Mouse (Mus musculus) CH12.LX (cell line): ENCODE results near the gene Pced1b. TPM values are rescaled to one million over a fixed set of nuclear protein-coding genes. Genes with fewer than 3 reads are reported as not detected.

Experiments used
- DNase-seq: peaks from one replicate; pipeline ENCODE4 v3.0.0-alpha.2; 2013; ENCODE audit errors: extremely low read depth
- H3K27ac ChIP-seq: 2 replicates; pipeline ENCODE4 v1.5.1; 2012; ENCODE audit warnings: low read depth, mild to moderate bottlenecking, control low read depth, moderate library complexity; ENCODE audit not compliant: insufficient read depth
- H3K27me3 ChIP-seq: replicated peaks from 2 replicates; pipeline ENCODE3; 2012; ENCODE audit warnings: inconsistent platforms
- H3K36me3 ChIP-seq, 2 experiments: replicated peaks in 1 of 2; 2 replicates each; pipeline versions ENCODE3 to v1.6.1; 2012; ENCODE audit warnings: inconsistent platforms in 1 of 2, low read length in 1 of 2, mild to moderate bottlenecking in 1 of 2, mixed read lengths in 1 of 2, moderate library complexity in 1 of 2; ENCODE audit not compliant: control insufficient read depth in 1 of 2, insufficient read depth in 1 of 2
- H3K4me1 ChIP-seq, 2 experiments: 2 replicates each; pipeline ENCODE4 v1.6.1; 2012; ENCODE audit warnings: inconsistent platforms in 1 of 2, moderate library complexity in 1 of 2; ENCODE audit not compliant: insufficient read depth in 2 of 2, control insufficient read depth in 1 of 2
- H3K4me2 ChIP-seq: 2 replicates; pipeline ENCODE4 v1.6.1; 2012; ENCODE audit warnings: low read depth, mild to moderate bottlenecking, control low read depth; ENCODE audit not compliant: poor library complexity, insufficient read depth, severe bottlenecking
- H3K4me3 ChIP-seq, 3 experiments: fragments of 150-350 bp in 1 of 3; sonication (generic) in 1 of 3; replicated peaks in 1 of 3; 2 replicates each; pipeline versions ENCODE3 to v1.5.1; 2011 to 2012; ENCODE audit warnings: low read depth in 2 of 3, low read length in 2 of 3, mild to moderate bottlenecking in 2 of 3, moderate library complexity in 2 of 3, control low read depth in 1 of 3, improper control_type of control experiment in 1 of 3, inconsistent platforms in 1 of 3, mixed read lengths in 1 of 3; ENCODE audit not compliant: poor library complexity in 1 of 3
- H3K79me2 ChIP-seq: replicated peaks from 2 replicates; pipeline ENCODE4 v1.6.1; 2012; ENCODE audit warnings: mild to moderate bottlenecking, moderate library complexity; ENCODE audit not compliant: control insufficient read depth, poor library complexity, insufficient read depth, severe bottlenecking; ENCODE audit errors: extremely low read depth
- H3K9ac ChIP-seq: 2 replicates; pipeline ENCODE4 v1.6.1; 2012; ENCODE audit warnings: low read depth, mild to moderate bottlenecking, control low read depth, moderate library complexity; ENCODE audit not compliant: insufficient read depth
- H3K9me3 ChIP-seq: replicated peaks from 2 replicates; pipeline ENCODE3; 2012; ENCODE audit warnings: low read length, inconsistent platforms, mixed read lengths
- CHD1 ChIP-seq: IDR thresholded peaks from 2 replicates; pipeline ENCODE4 v1.6.1; 2012; ENCODE audit warnings: low read depth, low read length, improper control_type of control experiment, inconsistent platforms
- CHD2 ChIP-seq: IDR thresholded peaks from 2 replicates; pipeline ENCODE4 v1.6.1; 2011; ENCODE audit warnings: low read length, improper control_type of control experiment
- CTCF ChIP-seq, 2 experiments: IDR thresholded peaks in 1 of 2; conservative IDR thresholded peaks in 1 of 2; 2 replicates each; pipeline ENCODE4 v1.5.1; 2011 to 2012; ENCODE audit warnings: low read depth in 2 of 2, low read length in 2 of 2, improper control_type of control experiment in 1 of 2, inconsistent platforms in 1 of 2, mild to moderate bottlenecking in 1 of 2, moderate library complexity in 1 of 2
- E2F4 ChIP-seq: IDR thresholded peaks from 2 replicates; pipeline ENCODE4 v1.6.1; 2011; ENCODE audit warnings: low read depth, low read length, improper control_type of control experiment; ENCODE audit not compliant: insufficient replicate concordance
- EP300 ChIP-seq: IDR thresholded peaks from 2 replicates; pipeline ENCODE4 v1.6.1; 2011; ENCODE audit warnings: low read length, improper control_type of control experiment
- ETS1 ChIP-seq: conservative IDR thresholded peaks from 2 replicates; pipeline ENCODE4 v1.6.1; 2012; ENCODE audit warnings: low read depth, mild to moderate bottlenecking, inconsistent platforms, low read length, improper control_type of control experiment, moderate library complexity
- GABPA ChIP-seq: IDR thresholded peaks from 2 replicates; pipeline ENCODE4 v1.6.1; 2012; ENCODE audit warnings: low read depth, low read length, improper control_type of control experiment, inconsistent platforms; ENCODE audit not compliant: insufficient replicate concordance
- HCFC1 ChIP-seq: IDR thresholded peaks from 2 replicates; pipeline ENCODE4 v1.6.1; 2012; ENCODE audit warnings: low read depth, mild to moderate bottlenecking, inconsistent platforms, low read length, improper control_type of control experiment
- JUN ChIP-seq: IDR thresholded peaks from 2 replicates; pipeline ENCODE4 v1.6.1; 2011; ENCODE audit warnings: low read depth, mild to moderate bottlenecking, low read length, improper control_type of control experiment, moderate library complexity; ENCODE audit not compliant: insufficient read depth
- JUND ChIP-seq: conservative IDR thresholded peaks from 2 replicates; pipeline ENCODE4 v1.6.1; 2011; ENCODE audit warnings: low read depth, low read length, improper control_type of control experiment
- MAFK ChIP-seq: IDR thresholded peaks from 2 replicates; pipeline ENCODE4 v1.6.1; 2011; ENCODE audit warnings: low read length, improper control_type of control experiment; ENCODE audit not compliant: insufficient replicate concordance
- MAX ChIP-seq: IDR thresholded peaks from 2 replicates; pipeline ENCODE4 v1.6.1; 2011; ENCODE audit warnings: low read length, improper control_type of control experiment
- MAZ ChIP-seq: IDR thresholded peaks from 2 replicates; pipeline ENCODE4 v1.6.1; 2012; ENCODE audit warnings: low read depth, mild to moderate bottlenecking, inconsistent platforms, low read length, improper control_type of control experiment, moderate library complexity
- MEF2A ChIP-seq: IDR thresholded peaks from 2 replicates; pipeline ENCODE4 v1.6.1; 2014; ENCODE audit warnings: low read depth, mild to moderate bottlenecking, inconsistent platforms, low read length, improper control_type of control experiment, borderline replicate concordance
- MXI1 ChIP-seq: IDR thresholded peaks from 2 replicates; pipeline ENCODE4 v1.6.1; 2011; ENCODE audit warnings: mild to moderate bottlenecking, low read depth, low read length, improper control_type of control experiment
- NELFE ChIP-seq: IDR thresholded peaks from 2 replicates; pipeline ENCODE4 v1.6.1; 2011; ENCODE audit warnings: low read depth, low read length, improper control_type of control experiment
- POLR2A ChIP-seq: IDR thresholded peaks from 2 replicates; pipeline ENCODE4 v1.6.1; 2011; ENCODE audit warnings: low read depth, mild to moderate bottlenecking, improper control_type of control experiment, low read length
- RAD21 ChIP-seq: IDR thresholded peaks from 2 replicates; pipeline ENCODE4 v1.6.1; 2011; ENCODE audit warnings: low read depth, mild to moderate bottlenecking, low read length, improper control_type of control experiment, moderate library complexity
- RCOR1 ChIP-seq: conservative IDR thresholded peaks from 2 replicates; pipeline ENCODE4 v1.6.1; 2012; ENCODE audit warnings: low read depth, mild to moderate bottlenecking, inconsistent platforms, low read length, improper control_type of control experiment
- SIN3A ChIP-seq: IDR thresholded peaks from 2 replicates; pipeline ENCODE4 v1.6.1; 2012; ENCODE audit warnings: low read length, improper control_type of control experiment, inconsistent platforms
- SMC3 ChIP-seq: IDR thresholded peaks from 2 replicates; pipeline ENCODE4 v1.6.1; 2011; ENCODE audit warnings: low read depth, low read length, improper control_type of control experiment
- TBP ChIP-seq: conservative IDR thresholded peaks from 2 replicates; pipeline ENCODE4 v1.6.1; 2011; ENCODE audit warnings: low read depth, low read length, improper control_type of control experiment
- ZC3H11A ChIP-seq: IDR thresholded peaks from 2 replicates; pipeline ENCODE4 v1.6.1; 2012; ENCODE audit warnings: low read depth, mild to moderate bottlenecking, inconsistent platforms, low read length, improper control_type of control experiment
- ZKSCAN1 ChIP-seq: IDR thresholded peaks from 2 replicates; pipeline ENCODE4 v1.6.1; 2012; ENCODE audit warnings: low read depth, inconsistent platforms, low read length, improper control_type of control experiment, borderline replicate concordance
- ZMIZ1 ChIP-seq: IDR thresholded peaks from 2 replicates; pipeline ENCODE4 v1.6.1; 2012; ENCODE audit warnings: low read depth, mild to moderate bottlenecking, inconsistent platforms, low read length, improper control_type of control experiment
- dilution Hi-C: fragments of 300-500 bp; cut with MboI; formaldehyde crosslinking; loops from 2 replicates; pipeline ENCODE4 v1.14.3; 2020; ENCODE audit warnings: low sequenced_read_pairs; ENCODE audit not compliant: extremely low pct_unique_long_range_greater_than_20kb, extremely low pct_ligation_motif_present
- in situ Hi-C: fragments of 300-500 bp; cut with MboI; formaldehyde crosslinking; loops from 3 replicates; pipeline ENCODE4 v1.14.3; 2019; ENCODE audit warnings: low sequenced_read_pairs, low pct_ligation_motif_present, low pct_unique_long_range_greater_than_20kb, mixed read lengths
- polyA plus RNA-seq: library from polyadenylated mRNA; unstranded; fragments of >175 nt; gene quantifications from 2 replicates; pipeline ENCODE4 v1.2.1, GENCODE M21; 2012; ENCODE audit warnings: low read depth; ENCODE audit not compliant: insufficient read length
- total RNA-seq, 2 experiments: library from RNA; depleted of rRNA; stranded (reverse); fragments of 300-350 nt in 1 of 2; fragments of >200 nt in 1 of 2; gene quantifications; 2 replicates each; pipeline ENCODE4 v1.2.3; 2012 to 2014

The Pced1b gene
- total and polyA plus RNA-seq, 3 experiments, result 12.3 to 44.2 (median 21.1) TPM

DNA sequence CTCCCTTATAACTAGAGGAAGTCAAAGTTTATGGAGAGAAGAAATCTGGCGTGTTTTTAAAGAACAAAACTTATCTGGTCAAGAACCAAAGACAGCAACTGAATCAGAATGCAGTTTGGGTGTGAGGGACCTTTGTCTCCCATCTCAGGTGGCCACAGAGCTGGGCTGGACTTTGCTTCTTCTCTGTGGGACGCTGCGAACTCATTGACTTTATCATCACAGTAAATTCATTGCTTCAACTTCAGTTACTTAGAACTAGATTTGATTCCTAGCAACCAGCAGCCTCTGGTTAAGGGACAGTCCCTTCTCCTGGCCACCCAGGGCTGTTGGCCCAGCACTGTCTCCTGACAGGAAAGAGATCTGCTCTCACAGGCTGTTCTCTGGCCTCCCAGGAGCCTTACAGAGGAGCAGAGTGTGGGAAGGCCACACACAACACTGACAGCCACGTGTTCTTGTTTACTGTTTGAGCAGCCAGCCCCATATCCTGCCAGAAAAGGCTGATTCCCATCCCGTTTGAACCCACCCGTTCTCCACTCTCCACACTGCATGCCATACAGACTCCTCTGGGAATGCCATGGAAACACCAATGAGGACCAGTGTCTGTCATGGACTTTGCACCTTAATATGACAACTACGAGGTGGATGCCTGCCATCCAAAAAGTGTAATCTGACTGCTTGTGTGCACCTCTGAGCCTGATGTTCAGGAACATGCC is 25.2 kb downstream of the Pced1b start:
- peak; percentile 29 for DNase-seq

DNA sequence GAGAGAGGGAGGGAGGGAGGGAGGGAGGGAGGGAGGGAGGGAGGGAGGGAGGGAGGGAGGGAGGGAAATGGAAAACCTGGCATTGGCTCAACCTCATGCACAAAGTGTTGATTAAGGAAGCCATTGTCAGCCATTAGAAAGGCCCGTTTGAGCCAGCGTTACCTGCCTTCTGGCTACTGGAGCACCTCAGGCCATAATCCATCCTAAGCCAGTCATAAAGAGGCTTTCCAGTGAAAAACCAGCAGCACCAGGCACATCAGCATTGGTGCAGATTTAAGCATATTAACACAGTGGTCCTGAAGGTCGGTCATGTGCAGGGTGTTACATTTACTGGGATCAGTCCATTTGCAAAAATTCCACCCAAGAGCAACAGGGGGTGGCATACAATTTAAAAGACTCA is 25.9 kb downstream of the Pced1b start:
- Histone ChIP-seq H3K79me2 (no peaks in the 10 kb centered on the region), H3K27me3 (no peaks in the 10 kb centered on the region), H3K36me3 (no peaks in the 10 kb centered on the region), H3K4me1 (peaks cover 14 to 43% of the 10 kb centered on the region in 2 experiments), H3K9me3 (no peaks in the 10 kb centered on the region), H3K9ac (no peak overlapping the region), H3K27ac (no peak overlapping the region), H3K4me3 (no peak overlapping the region), H3K4me2 (no peak overlapping the region)
- in situ Hi-C loops (no loop called here), dilution Hi-C loops (no loop called here)
- no peak for DNase-seq
- TF ChIP-seq GABPA (no peak), ZC3H11A (no peak), RAD21 (no peak), NELFE (no peak), SIN3A (no peak), MAFK (no peak), CHD2 (no peak), POLR2A (no peak), TBP (no peak), MAZ (no peak), MEF2A (no peak), CTCF (conservative IDR thresholded peaks at IDR 0.05 in 1 of 2, IDR thresholded peaks at IDR 0.05 in 1 of 2; ENCODE audit: low read depth in 2 of 2, low read length in 2 of 2) (no peak), SMC3 (no peak), ZMIZ1 (no peak), JUND (no peak), CHD1 (no peak), ZKSCAN1 (no peak), JUN (no peak), HCFC1 (no peak), EP300 (no peak)

More for the DNA sequence above, 25.2 kb downstream of the Pced1b start:
- Histone ChIP-seq H3K36me3 (no peaks in the 10 kb centered on the region), H3K9ac (no peak overlapping the region), H3K4me2 (no peak overlapping the region), H3K79me2 (no peaks in the 10 kb centered on the region), H3K4me3 (no peak overlapping the region), H3K9me3 (no peaks in the 10 kb centered on the region), H3K4me1 (peaks cover 12 to 39% of the 10 kb centered on the region in 2 experiments), H3K27ac (no peak overlapping the region), H3K27me3 (no peaks in the 10 kb centered on the region)
- TF ChIP-seq RCOR1 (no peak), MAX (peak; percentile 39; the same call in 1 of the 2 replicates), E2F4 (no peak), ETS1 (0 out of 2 replicates have a peak, but pooled peaks have one; percentile 13), MXI1 (0 out of 2 replicates have a peak, but pooled peaks have one; percentile 42)
- in situ Hi-C loops, result no loop called here
- dilution Hi-C loops, result no loop called here
